Mouse (Mus musculus): ENCODE results near the gene Sectm1b. TPM values are rescaled to one million over a fixed set of nuclear protein-coding genes. Genes with fewer than 3 reads are reported as not detected.
"Not testable (repeated sequence)": the region's sequence is repeated elsewhere in the genome, so short reads cannot be mapped to it uniquely, and the experiment has no call there.

Gene Sectm1b
- polyA plus RNA-seq, 1 experiment from 2014 or later, result 0.92 TPM

- no peak overlapping the region for H3K27ac ChIP-seq
Measured at GRCm38 (mm10) chr11:121090943-121091342, 27.6 kb upstream of the Sectm1b start.

GRCm38 (mm10) chr11:121089756-121090546 lies 26.6 kb upstream of the Sectm1b start:
- no peak overlapping the region for H3K4me2 ChIP-seq
- H3K9ac ChIP-seq, result no peak overlapping the region
- no peaks in the 10 kb centered on the region for H3K9me3 ChIP-seq
- H3K27ac ChIP-seq, result no peak overlapping the region
- H3K27me3 ChIP-seq (replicated peaks), result no peaks in the 10 kb centered on the region
- no peak overlapping the region for H3K4me3 ChIP-seq (replicated peaks)
- 73% methylated on average over 2 of the region's 2 CpGs for WGBS
- H3K4me1 ChIP-seq, result 0 out of 2 replicates have a peak, but pooled peaks cover 4% of the 10 kb centered on the region
- H3K36me3 ChIP-seq, result no peaks in the 10 kb centered on the region
- no peak for ATAC-seq (ENCODE audit: insufficient read depth, low FRiP score, low read depth)

More at GRCm38 (mm10) chr11:121090943-121091342, 27.6 kb upstream of the Sectm1b start:
- no peak overlapping the region for H3K4me3 ChIP-seq (replicated peaks)
- 0 out of 2 replicates have a peak, but pooled peaks have one; percentile 31 for ATAC-seq (ENCODE audit: insufficient read depth, low FRiP score, low read depth)
- WGBS, result 47% methylated on average over 4 of the region's 4 CpGs
- no peak overlapping the region for H3K9ac ChIP-seq
- no peaks in the 10 kb centered on the region for H3K9me3 ChIP-seq
- no peaks in the 10 kb centered on the region for H3K27me3 ChIP-seq (replicated peaks)
- 0 out of 2 replicates have a peak, but pooled peaks cover 4% of the 10 kb centered on the region for H3K4me1 ChIP-seq
- H3K4me2 ChIP-seq, result no peak overlapping the region
- H3K36me3 ChIP-seq, result no peaks in the 10 kb centered on the region

GRCm38 (mm10) chr11:121088997-121089396 lies 25.6 kb upstream of the Sectm1b start:
- Histone ChIP-seq H3K36me3 (no peaks in the 10 kb centered on the region), H3K4me2 (no peak overlapping the region), H3K4me3 (replicated peaks) (no peak overlapping the region), H3K9ac (no peak overlapping the region), H3K27me3 (replicated peaks) (no peaks in the 10 kb centered on the region), H3K4me1 (0 out of 2 replicates have a peak, but pooled peaks cover 4% of the 10 kb centered on the region), H3K27ac (no peak overlapping the region), H3K9me3 (no peaks in the 10 kb centered on the region)
- WGBS, result 64% methylated on average over 6 of the region's 6 CpGs
- no peak for ATAC-seq (ENCODE audit: insufficient read depth, low FRiP score, low read depth)

- WGBS, result 46% methylated on average over 4 of the region's 4 CpGs
- Histone ChIP-seq H3K27me3 (replicated peaks) (no peaks in the 10 kb centered on the region), H3K4me1 (0 out of 2 replicates have a peak, but pooled peaks cover 4% of the 10 kb centered on the region), H3K9me3 (no peaks in the 10 kb centered on the region), H3K4me2 (no peak overlapping the region), H3K36me3 (no peaks in the 10 kb centered on the region), H3K27ac (no peak overlapping the region; the same call in 1 of the 2 replicates), H3K9ac (no peak overlapping the region), H3K4me3 (replicated peaks) (no peak overlapping the region)
- ATAC-seq (ENCODE audit: insufficient read depth, low FRiP score, low read depth), result no peak
Measured at GRCm38 (mm10) chr11:121086296-121086695, 22.9 kb upstream of the Sectm1b start.

GRCm38 (mm10) chr11:121085181-121085580 lies 21.8 kb upstream of the Sectm1b start:
- ATAC-seq (ENCODE audit: insufficient read depth, low FRiP score, low read depth), result peak; percentile 61
- Histone ChIP-seq H3K36me3 (no peaks in the 10 kb centered on the region), H3K9ac (no peak overlapping the region), H3K9me3 (no peaks in the 10 kb centered on the region), H3K4me3 (replicated peaks) (no peak overlapping the region), H3K27me3 (replicated peaks) (no peaks in the 10 kb centered on the region), H3K4me2 (no peak overlapping the region), H3K27ac (0 out of 2 replicates have a peak overlapping the region, but pooled peaks have one; percentile 37), H3K4me1 (0 out of 2 replicates have a peak, but pooled peaks cover 4% of the 10 kb centered on the region)
- WGBS, result 42% methylated on average over 5 of the region's 5 CpGs

- no peaks in the 10 kb centered on the region for H3K27me3 ChIP-seq (replicated peaks)
- H3K4me1 ChIP-seq, result no peaks in the 10 kb centered on the region
- 49% methylated on average over 6 of the region's 6 CpGs for WGBS
- H3K4me3 ChIP-seq (replicated peaks), result no peak overlapping the region
- no peak overlapping the region for H3K4me2 ChIP-seq
- H3K36me3 ChIP-seq, result no peaks in the 10 kb centered on the region
- no peak for ATAC-seq (ENCODE audit: insufficient read depth, low FRiP score, low read depth)
- H3K27ac ChIP-seq, result no peak overlapping the region
- no peak overlapping the region for H3K9ac ChIP-seq
- no peaks in the 10 kb centered on the region for H3K9me3 ChIP-seq
Measured at GRCm38 (mm10) chr11:121082857-121083500, 19.6 kb upstream of the Sectm1b start.

GRCm38 (mm10) chr11:121082250-121082649 lies 18.9 kb upstream of the Sectm1b start:
- H3K27ac ChIP-seq, result no peak overlapping the region
- 69% methylated on average over 3 of the region's 3 CpGs for WGBS

GRCm38 (mm10) chr11:121081120-121081519 lies 17.8 kb upstream of the Sectm1b start, which contains the start of gene Sectm1a:
Gene Sectm1a (minus strand): TSS chr11:121081220.
- WGBS, result 69% methylated on average over 3 of the region's 3 CpGs
- H3K9me3 ChIP-seq, result no peaks in the 10 kb centered on the region

More at GRCm38 (mm10) chr11:121082250-121082649, 18.9 kb upstream of the Sectm1b start:
- ATAC-seq (ENCODE audit: insufficient read depth, low FRiP score, low read depth), result no peak
- Histone ChIP-seq H3K4me2 (no peak overlapping the region), H3K4me3 (replicated peaks) (no peak overlapping the region), H3K9me3 (no peaks in the 10 kb centered on the region), H3K27me3 (replicated peaks) (no peaks in the 10 kb centered on the region), H3K4me1 (no peaks in the 10 kb centered on the region), H3K36me3 (no peaks in the 10 kb centered on the region), H3K9ac (no peak overlapping the region)

GRCm38 (mm10) chr11:121080330-121080729 lies 17.0 kb upstream of the Sectm1b start:
- no peaks in the 10 kb centered on the region for H3K4me1 ChIP-seq
- 93% methylated on average over 8 of the region's 8 CpGs for WGBS
- H3K9me3 ChIP-seq, result no peaks in the 10 kb centered on the region
- H3K36me3 ChIP-seq, result no peaks in the 10 kb centered on the region
- no peak overlapping the region for H3K9ac ChIP-seq
- no peak overlapping the region for H3K27ac ChIP-seq
- no peak for ATAC-seq (ENCODE audit: insufficient read depth, low FRiP score, low read depth)
- H3K4me2 ChIP-seq, result no peak overlapping the region
- no peaks in the 10 kb centered on the region for H3K27me3 ChIP-seq (replicated peaks)
- H3K4me3 ChIP-seq (replicated peaks), result no peak overlapping the region

More at GRCm38 (mm10) chr11:121081120-121081519, 17.8 kb upstream of the Sectm1b start, which contains the start of gene Sectm1a:
- Histone ChIP-seq H3K36me3 (no peaks in the 10 kb centered on the region), H3K4me3 (replicated peaks) (no peak within 1 kb of the TSS), H3K27me3 (replicated peaks) (no peaks in the 10 kb centered on the region), H3K9ac (no peak within 1 kb of the TSS), H3K27ac (no peak within 1 kb of the TSS), H3K4me2 (no peak within 1 kb of the TSS), H3K4me1 (no peaks in the 10 kb centered on the region)
- no peak for ATAC-seq (ENCODE audit: insufficient read depth, low FRiP score, low read depth)

GRCm38 (mm10) chr11:121075655-121076054 lies 12.3 kb upstream of the Sectm1b start:
- Histone ChIP-seq H3K27me3 (replicated peaks) (no peaks in the 10 kb centered on the region), H3K4me3 (replicated peaks) (no peak overlapping the region), H3K27ac (no peak overlapping the region), H3K9ac (no peak overlapping the region), H3K4me1 (no peaks in the 10 kb centered on the region), H3K36me3 (no peaks in the 10 kb centered on the region), H3K9me3 (no peaks in the 10 kb centered on the region), H3K4me2 (no peak overlapping the region)
- no peak for ATAC-seq (ENCODE audit: insufficient read depth, low FRiP score, low read depth)
- WGBS, result 67% methylated on average over 5 of the region's 5 CpGs

GRCm38 (mm10) chr11:121069662-121070061 lies 6.3 kb upstream of the Sectm1b start:
- H3K4me2 ChIP-seq; H3K4me1 ChIP-seq; H3K36me3 ChIP-seq; H3K27me3 ChIP-seq (replicated peaks); H3K9ac ChIP-seq; ATAC-seq (ENCODE audit: insufficient read depth, low FRiP score, low read depth); H3K9me3 ChIP-seq; H3K27ac ChIP-seq; H3K4me3 ChIP-seq (replicated peaks): not testable (repeated sequence)
- WGBS, result 93% methylated on average over 12 of the region's 16 CpGs

- no peak overlapping the region for H3K4me3 ChIP-seq (replicated peaks)
- H3K4me2 ChIP-seq, result no peak overlapping the region
- ATAC-seq (ENCODE audit: insufficient read depth, low FRiP score, low read depth), result no peak
- WGBS, result 97% methylated on average over 2 of the region's 2 CpGs
- no peaks in the 10 kb centered on the region for H3K36me3 ChIP-seq
- H3K4me1 ChIP-seq, result no peaks in the 10 kb centered on the region
- H3K9me3 ChIP-seq, result no peaks in the 10 kb centered on the region
- no peak overlapping the region for H3K9ac ChIP-seq
- H3K27ac ChIP-seq, result no peak overlapping the region
- H3K27me3 ChIP-seq (replicated peaks), result no peaks in the 10 kb centered on the region
Measured at GRCm38 (mm10) chr11:121067895-121068294, 4.5 kb upstream of the Sectm1b start.

Data from stomach, embryonic 15.5 days (tissue).